Mouse (Mus musculus): ENCODE results near the gene Cdh12.
"Not testable (repeated sequence)": the region's sequence is repeated elsewhere in the genome, so short reads cannot be mapped to it uniquely, and the experiment has no call there.

The Cdh12 gene

GRCm38 (mm10) chr15:21375460-21375859 is 926.4 kb downstream of the Cdh12 start:
- no peak for DNase-seq (ENCODE audit: low read depth, low spot score)

GRCm38 (mm10) chr15:21375871-21376270 is 926.8 kb downstream of the Cdh12 start:
- DNase-seq (ENCODE audit: low read depth, low spot score): no peak

GRCm38 (mm10) chr15:21391442-21391841 is 942.4 kb downstream of the Cdh12 start:
- not testable (repeated sequence) for DNase-seq (ENCODE audit: low read depth, low spot score)

GRCm38 (mm10) chr15:21393080-21393479 is 944.0 kb downstream of the Cdh12 start:
- no peak for DNase-seq (ENCODE audit: low read depth, low spot score)

- DNase-seq (ENCODE audit: low read depth, low spot score): no peak
These were observed 956.1 kb downstream of the Cdh12 start for GRCm38 (mm10) chr15:21405196-21405595.

- no peak for DNase-seq (ENCODE audit: low read depth, low spot score)
These were observed 958.4 kb downstream of the Cdh12 start for GRCm38 (mm10) chr15:21407324-21408044.

- no peak for DNase-seq (ENCODE audit: low read depth, low spot score)
These were observed 988.3 kb downstream of the Cdh12 start for GRCm38 (mm10) chr15:21437347-21437746.

GRCm38 (mm10) chr15:21437924-21438323 is 988.9 kb downstream of the Cdh12 start:
- no peak for DNase-seq (ENCODE audit: low read depth, low spot score)

- DNase-seq (ENCODE audit: low read depth, low spot score): no peak
These were observed 1009.0 kb downstream of the Cdh12 start for GRCm38 (mm10) chr15:21458098-21458497.

GRCm38 (mm10) chr15:21519355-21519869 is 1070.3 kb downstream of the Cdh12 start:
- DNase-seq (ENCODE audit: low read depth, low spot score): no peak

- DNase-seq (ENCODE audit: low read depth, low spot score): no peak
These were observed 1081.7 kb downstream of the Cdh12 start for GRCm38 (mm10) chr15:21530804-21531203.

- no peak for DNase-seq (ENCODE audit: low read depth, low spot score)
These were observed 1087.8 kb downstream of the Cdh12 start for GRCm38 (mm10) chr15:21536909-21537308.

GRCm38 (mm10) chr15:21544786-21545185 is 1095.7 kb downstream of the Cdh12 start:
- DNase-seq (ENCODE audit: low read depth, low spot score): no peak

- DNase-seq (ENCODE audit: low read depth, low spot score): no peak
These were observed 1106.9 kb downstream of the Cdh12 start for GRCm38 (mm10) chr15:21555981-21556380.

GRCm38 (mm10) chr15:21566314-21567051 is 1117.4 kb downstream of the Cdh12 start:
- no peak for DNase-seq (ENCODE audit: low read depth, low spot score)

- no peak for DNase-seq (ENCODE audit: low read depth, low spot score)
These were observed 1155.4 kb downstream of the Cdh12 start for GRCm38 (mm10) chr15:21604510-21604909.
